8 mouse cellular contexts compared by ENCODE assay signal in genomic region chr5:53588421-53589171, GRCm38 (mm10).
A peak's percentile ranks its signal among the peaks of the same experiment; 100 is the strongest.
DNase-seq lines count a peak whose midpoint lies in the region; ATAC-seq lines count a peak whose summit lies in the region.

No protein-coding gene starts in this region.

- peak overlapping the region; percentile 77 for H3K4me3 ChIP-seq in brown adipose tissue, adult 24 weeks (ENCODE audit: insufficient read depth, low read depth, low read length)
- peak overlapping the region; percentile 90 for H3K4me3 ChIP-seq in forebrain, embryonic 14.5 days (ENCODE audit: low read depth, low read length)
- peak overlapping the region; percentile 84 for H3K4me3 ChIP-seq in kidney, embryonic 16.5 days (ENCODE audit: low read length)

- no peak for DNase-seq in frontal cortex, postnatal 25 days (ENCODE audit: low spot score in 2 of 2)
- peak; percentile 85 for DNase-seq in A20 (ENCODE audit: low read depth, low spot score)
- DNase-seq in forebrain, embryonic 14.5 days (ENCODE audit: low spot score): peak; percentile 38
- DNase-seq in mesoderm, embryonic 11.5 days (ENCODE audit: low read depth, low spot score): peak; percentile 12
- peak; percentile 41 for DNase-seq in thymus, postnatal 14 days

- ATAC-seq in frontal cortex, adult (ENCODE audit: low TSS enrichment): peak; percentile 27
- peak; percentile 49 for ATAC-seq in forebrain, embryonic 14.5 days
- no peak; the same call in 1 of the 2 replicates for ATAC-seq in kidney, embryonic 16.5 days (ENCODE audit: low FRiP score, low TSS enrichment)

- H3K9ac ChIP-seq in forebrain, embryonic 14.5 days (ENCODE audit: low read length): peak overlapping the region; percentile 76
- H3K9ac ChIP-seq in kidney, embryonic 16.5 days (replicated peaks; ENCODE audit: low read length): peak overlapping the region; percentile 83

- WGBS in forebrain, embryonic 14.5 days: 1% methylated on average over 33 of the region's 34 CpGs
- 2% methylated on average over 34 of the region's 34 CpGs for WGBS in kidney, embryonic 16.5 days

- H3K4me2 ChIP-seq in forebrain, embryonic 14.5 days (ENCODE audit: low read length): peak overlapping the region; percentile 90
- H3K4me2 ChIP-seq in kidney, embryonic 16.5 days (replicated peaks; ENCODE audit: low read depth, low read length): peak overlapping the region; percentile 98

- H3K27me3 ChIP-seq in forebrain, embryonic 14.5 days (replicated peaks; ENCODE audit: control insufficient read depth, insufficient read depth, low read length): no peaks in the 10 kb centered on the region
- H3K27me3 ChIP-seq in kidney, embryonic 16.5 days (ENCODE audit: insufficient read depth, low read length): no peaks in the 10 kb centered on the region

- H3K36me3 ChIP-seq in forebrain, embryonic 14.5 days (ENCODE audit: control insufficient read depth, insufficient read depth, low read length): no peaks in the 10 kb centered on the region
- no peaks in the 10 kb centered on the region for H3K36me3 ChIP-seq in kidney, embryonic 16.5 days (ENCODE audit: insufficient read depth, low read length)

- no peaks in the 10 kb centered on the region for H3K9me3 ChIP-seq in forebrain, embryonic 14.5 days (replicated peaks; ENCODE audit: control insufficient read depth, low read length)
- H3K9me3 ChIP-seq in kidney, embryonic 16.5 days (ENCODE audit: low read length): no peaks in the 10 kb centered on the region

- H3K27ac ChIP-seq in brown adipose tissue, adult 24 weeks (replicated peaks; ENCODE audit: low read depth, low read length): peak overlapping the region; percentile 68
- H3K27ac ChIP-seq in forebrain, embryonic 14.5 days (ENCODE audit: low read depth, low read length): peak overlapping the region; percentile 87
- H3K27ac ChIP-seq in kidney, embryonic 16.5 days (ENCODE audit: low read length): peak overlapping the region; percentile 92

- 0 out of 2 replicates have a peak, but pooled peaks cover 6% of the 10 kb centered on the region for H3K4me1 ChIP-seq in brown adipose tissue, adult 24 weeks (ENCODE audit: control insufficient read depth, insufficient read depth, insufficient read length, low read length)
- peaks cover 20% of the 10 kb centered on the region for H3K4me1 ChIP-seq in forebrain, embryonic 14.5 days (ENCODE audit: control insufficient read depth, insufficient read depth, low read length)
- H3K4me1 ChIP-seq in kidney, embryonic 16.5 days (ENCODE audit: insufficient read depth, low read length): peaks cover 18% of the 10 kb centered on the region

Comparison
In these comparisons a context has a peak if more than half of its experiments do, and no peak if none do; other contexts are left out.
1. DNase-seq: peak in A20 (single experiment), forebrain, embryonic 14.5 days (single experiment), mesoderm, embryonic 11.5 days (single experiment) and thymus, postnatal 14 days (single experiment); none in frontal cortex, postnatal 25 days (0 of 2).
2. Peak in every context shown above with its lines, with median percentiles within 50 percentile points of each other: H3K27ac ChIP-seq and H3K4me3 ChIP-seq.